Mouse (Mus musculus) adrenal gland, postnatal 14 days (tissue): ENCODE results near the gene Xrra1. TPM values are rescaled to one million over a fixed set of nuclear protein-coding genes. Genes with fewer than 3 reads are reported as not detected.
"Not testable (repeated sequence)": the region's sequence is repeated elsewhere in the genome, so short reads cannot be mapped to it uniquely, and the experiment has no call there.

ENCODE experiments used
- DNase-seq: peaks from one replicate; pipeline ENCODE4 v3.0.0; 2021; ENCODE audit warnings: mixed read lengths
- long read RNA-seq, 2 experiments: library from polyadenylated mRNA; stranded (forward); transcript quantifications; one replicate each; pipeline ENCODE4 v2.0.0; 2021
- total RNA-seq: library from RNA; stranded (reverse); gene quantifications from 2 replicates; pipeline ENCODE4 v1.2.3, GENCODE M21; 2021

Gene Xrra1
- 1.1 and 2.0 TPM in 2 replicates for total RNA-seq
- long read RNA-seq, experiment 1, partial matches to known transcripts, result 2 of 6 reads
- long read RNA-seq, experiment 1, other reads (novel, unspliced or antisense), result 4 of 6 reads
- long read RNA-seq, experiment 2, partial matches to known transcripts, result 7 of 8 reads
- long read RNA-seq, experiment 2, other reads (novel, unspliced or antisense), result 0 of 8 reads

- peak; percentile 98 for DNase-seq
Measured at GRCm38 (mm10) chr7:99858813-99859585, at the start of gene Xrra1. Gene Xrra1, plus strand, starts transcription at chr7:99859116.

GRCm38 (mm10) chr7:99810814-99811213 is 48.1 kb upstream of the Xrra1 start:
- DNase-seq, result no peak

- no peak for DNase-seq
Measured at GRCm38 (mm10) chr7:99811661-99812060, 47.3 kb upstream of the Xrra1 start.

DNA sequence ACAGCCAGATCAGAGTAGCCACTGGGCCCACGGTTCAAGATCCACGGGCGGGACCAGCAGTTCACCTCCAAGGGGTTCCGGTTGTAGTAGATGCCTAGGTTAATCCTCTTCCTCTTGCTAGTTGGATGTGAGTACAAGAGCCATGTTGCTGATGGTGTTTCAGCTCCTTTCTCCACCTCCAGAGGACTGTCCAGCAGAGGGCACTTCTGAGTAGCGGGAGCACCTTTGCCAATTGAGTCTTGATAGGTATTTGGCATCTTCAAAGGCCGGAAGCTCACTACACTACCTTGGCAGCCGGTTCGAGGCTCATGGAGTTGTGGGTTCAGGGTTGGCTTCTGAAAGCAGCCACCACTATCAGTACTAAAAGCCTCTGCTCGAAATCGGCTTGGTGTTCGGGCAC is 45.5 kb upstream of the Xrra1 start:
- DNase-seq, result peak; percentile 52

DNA sequence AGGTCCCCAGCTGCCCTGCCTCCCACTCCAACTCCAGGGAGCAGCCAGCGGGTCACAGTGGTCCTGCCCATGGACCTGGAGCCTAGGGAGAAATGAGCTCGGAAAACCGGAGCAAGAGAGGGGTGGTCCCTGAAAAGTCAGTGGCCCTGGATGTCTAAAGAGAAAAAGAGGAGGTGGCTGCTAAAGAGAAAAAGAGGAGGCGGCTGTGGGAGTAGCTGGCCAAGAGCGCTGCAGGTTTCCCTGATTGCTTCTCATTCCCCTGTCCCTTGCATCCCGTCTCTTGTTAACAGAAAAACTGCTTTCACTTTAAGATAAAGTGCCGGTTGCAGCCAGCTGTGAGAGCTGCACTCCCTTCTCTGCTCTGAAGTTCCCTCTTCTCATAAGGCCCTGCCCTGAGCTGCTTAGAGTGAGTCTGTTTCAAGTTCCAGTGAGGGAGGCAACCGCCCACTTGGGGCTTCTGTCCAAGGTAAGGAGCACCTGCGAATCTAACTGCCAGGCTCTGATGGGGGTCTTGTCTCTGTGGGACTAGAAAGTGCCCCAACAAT is 40.7 kb upstream of the Xrra1 start:
- DNase-seq, result not testable (repeated sequence)

DNA sequence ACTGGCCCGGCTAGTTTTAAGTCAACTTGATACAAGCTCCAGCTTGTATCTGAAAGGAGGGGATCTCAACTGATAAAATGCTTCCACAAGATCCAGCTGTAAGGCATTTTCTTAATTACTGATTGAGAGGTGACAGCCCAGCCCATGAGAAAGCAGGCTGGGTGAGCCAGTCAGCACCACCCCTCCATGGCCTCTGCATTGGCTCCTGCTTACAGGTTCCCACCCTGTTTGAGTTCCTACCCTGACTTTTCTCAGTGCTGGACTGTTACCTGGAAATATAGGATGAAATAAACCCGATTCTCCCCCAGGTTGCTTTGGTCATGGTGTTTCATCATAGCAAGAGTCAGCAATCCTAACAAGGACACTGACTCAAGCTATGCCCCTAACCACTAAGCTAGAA is 37.0 kb upstream of the Xrra1 start:
- DNase-seq, result no peak

- DNase-seq, result no peak
Measured at GRCm38 (mm10) chr7:99822426-99822825, 36.5 kb upstream of the Xrra1 start.

- DNase-seq, result no peak
Measured at GRCm38 (mm10) chr7:99823045-99823663, 35.8 kb upstream of the Xrra1 start.

GRCm38 (mm10) chr7:99824649-99825483 is 34.0 kb upstream of the Xrra1 start:
- no peak for DNase-seq

GRCm38 (mm10) chr7:99825511-99825910 is 33.4 kb upstream of the Xrra1 start:
- no peak for DNase-seq

DNA sequence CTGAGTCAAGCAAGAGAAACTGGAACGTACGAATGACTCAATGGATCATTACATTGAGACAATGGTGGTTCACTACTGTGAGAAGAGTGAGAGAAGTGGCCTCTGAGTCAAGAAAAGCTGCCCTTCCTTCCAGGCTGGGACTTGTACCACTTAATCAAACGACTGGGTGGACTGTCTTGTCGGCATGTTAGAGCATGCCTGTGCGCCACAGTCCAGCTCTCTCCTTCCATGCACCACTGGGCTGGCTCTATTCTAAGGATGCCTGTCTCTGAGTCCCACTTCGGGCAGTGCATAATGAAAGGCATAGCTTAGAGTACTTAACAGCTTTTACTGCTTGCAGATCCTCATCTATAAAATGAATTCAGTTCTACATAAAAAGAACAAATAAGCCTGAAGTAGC is 32.8 kb upstream of the Xrra1 start:
- no peak for DNase-seq

- DNase-seq, result peak; percentile 97
Measured at GRCm38 (mm10) chr7:99828083-99828570, 30.8 kb upstream of the Xrra1 start, which contains the start of gene Neu3. Gene Neu3, minus strand, starts transcription at chr7:99828417.

- DNase-seq, result no peak
Measured at GRCm38 (mm10) chr7:99833115-99833845, 25.6 kb upstream of the Xrra1 start.

GRCm38 (mm10) chr7:99833846-99834222 is 25.1 kb upstream of the Xrra1 start:
- DNase-seq, result no peak

GRCm38 (mm10) chr7:99834314-99834853 is 24.5 kb upstream of the Xrra1 start:
- DNase-seq, result no peak

DNA sequence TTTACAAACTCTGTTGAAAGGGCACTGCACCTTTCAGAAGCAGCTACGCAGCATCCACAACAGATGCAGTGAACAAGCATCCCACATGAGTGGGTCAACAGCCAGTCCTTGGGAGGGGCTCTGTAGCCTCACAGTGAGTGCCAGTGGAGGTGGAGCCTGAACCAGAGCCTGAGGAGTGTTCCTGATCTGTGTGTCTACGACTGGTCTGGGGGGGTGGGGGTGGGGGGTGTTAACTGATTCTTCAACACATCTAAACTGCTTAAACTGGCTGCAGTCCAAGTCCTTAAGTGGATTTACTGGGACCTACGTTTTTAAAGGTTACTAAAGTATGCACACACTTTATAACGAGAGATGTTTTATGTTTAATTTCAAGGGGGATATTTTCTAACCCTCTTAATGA is 22.1 kb upstream of the Xrra1 start:
- DNase-seq, result no peak

GRCm38 (mm10) chr7:99837358-99838071 is 21.4 kb upstream of the Xrra1 start:
- DNase-seq, result no peak

DNA sequence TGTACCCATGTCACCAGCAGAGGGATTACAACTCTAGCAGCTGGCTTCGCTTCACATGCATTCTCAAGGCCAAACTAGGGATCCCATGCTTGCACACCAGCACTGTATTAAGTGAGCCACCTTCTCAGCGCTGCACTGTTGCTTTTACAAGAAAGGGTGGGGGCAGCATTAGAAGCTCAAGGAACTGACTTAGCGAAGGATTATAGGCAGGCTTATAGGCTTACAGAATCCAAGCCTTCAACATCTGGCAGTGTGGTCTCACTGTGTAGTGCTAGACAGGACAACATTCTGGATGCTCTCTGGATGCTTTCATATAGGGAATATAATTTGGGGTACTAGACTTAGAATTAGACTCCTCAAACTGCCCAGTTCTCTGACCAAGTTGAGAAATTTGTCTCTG is 20.7 kb upstream of the Xrra1 start:
- no peak for DNase-seq

DNA sequence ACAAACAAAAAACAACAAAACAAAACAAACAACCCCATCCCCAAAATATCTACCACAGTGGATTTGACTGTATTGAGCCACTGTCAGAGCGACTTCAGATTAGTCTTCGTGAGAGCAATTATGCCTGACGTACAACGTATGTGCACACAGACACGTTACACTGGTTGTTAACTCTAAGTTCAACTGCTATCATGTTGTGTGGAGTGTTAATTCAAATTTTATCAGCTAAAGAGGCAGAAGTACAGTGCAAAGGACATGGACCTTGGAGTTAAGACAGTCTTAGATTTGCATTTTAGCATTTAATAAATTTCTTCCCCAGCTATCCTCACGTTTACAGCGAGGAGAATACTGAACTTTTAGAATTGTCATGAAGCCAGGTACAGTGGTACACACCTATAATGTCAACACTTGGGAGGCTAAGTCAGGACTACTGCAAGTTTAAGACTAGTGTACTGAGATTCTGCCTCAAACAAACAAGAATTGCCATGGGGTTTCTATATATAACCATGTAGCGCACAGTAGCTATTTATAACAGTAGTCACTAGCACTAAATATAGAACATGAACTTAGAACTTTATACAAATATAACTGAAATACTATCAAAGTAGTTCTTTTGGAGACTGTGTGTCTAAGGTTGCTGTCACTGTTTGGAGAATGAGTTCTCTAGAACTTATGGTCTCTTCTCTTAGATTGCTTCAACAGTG is 13.2 kb upstream of the Xrra1 start:
- no peak for DNase-seq

- no peak for DNase-seq
Measured at GRCm38 (mm10) chr7:99850534-99850933, 8.4 kb upstream of the Xrra1 start.
